In genomic region chr1:89191127-89191740, GRCm38 (mm10) we compare ENCODE assay signal across 9 mouse cellular contexts.
DNase-seq lines count a peak whose midpoint lies in the region; ATAC-seq and TF ChIP-seq lines count a peak whose summit lies in the region.
"Had no signal": no experiment of that assay in that cellular context is flagged by ENCODE, and none has a peak within 500 bp of the region (broad histone marks: within the 10 kb centered on the region; RNA-seq: fewer than 3 reads in every experiment).

No protein-coding gene starts in this region.

- DNase-seq in right cerebral cortex, postnatal 10 days (ENCODE audit: low spot score in 2 of 2): peak; percentile 49 to 68
- no peak for DNase-seq in right cerebral cortex, postnatal 36 days (ENCODE audit: low spot score in 2 of 2)
- peak; percentile 84 to 88 for DNase-seq in cerebellum, postnatal 10 days
- peak; percentile 61 for DNase-seq in gastrocnemius, postnatal 25 days
- DNase-seq in intestine, embryonic 14.5 days (ENCODE audit: low spot score): peak; percentile 88
- peak; percentile 80 for DNase-seq in limb, embryonic 14.5 days (ENCODE audit: low spot score)
- DNase-seq in ovary, postnatal 10 days (ENCODE audit: low spot score): peak; percentile 58
- peak; percentile 77 for DNase-seq in urinary bladder, postnatal 25 days (ENCODE audit: low spot score)

- H3K27ac ChIP-seq in intestine, embryonic 14.5 days (ENCODE audit: low read depth): peak overlapping the region; percentile 44
- H3K27ac ChIP-seq in limb, embryonic 14.5 days (replicated peaks; ENCODE audit: low read depth, low read length): no peak overlapping the region

- WGBS in intestine, embryonic 14.5 days: 9% methylated on average over 11 of the region's 11 CpGs
- WGBS in limb, embryonic 14.5 days: 18% methylated on average over 11 of the region's 11 CpGs

- no peak overlapping the region for H3K4me3 ChIP-seq in intestine, embryonic 14.5 days (ENCODE audit: low read depth, low read length)
- no peak overlapping the region for H3K4me3 ChIP-seq in limb, embryonic 14.5 days (replicated peaks; ENCODE audit: low read length)
- H3K4me3 ChIP-seq: erythroblast, embryonic 14.5 days had no signal

- peaks cover 3% of the 10 kb centered on the region; the same call in 1 of the 2 replicates for H3K4me1 ChIP-seq in intestine, embryonic 14.5 days (replicated peaks; ENCODE audit: control insufficient read depth, insufficient read depth, low read length)
- 0 out of 2 replicates have a peak, but pooled peaks cover 3% of the 10 kb centered on the region for H3K4me1 ChIP-seq in limb, embryonic 14.5 days (ENCODE audit: control insufficient read depth, insufficient read depth, low read length)

- TF ChIP-seq POLR2A in limb, embryonic 14.5 days (IDR thresholded peaks at IDR 0.05; ENCODE audit: borderline replicate concordance, extremely low read depth, insufficient read depth, insufficient read length): no peak

- no peak overlapping the region for H3K4me2 ChIP-seq in intestine, embryonic 14.5 days (ENCODE audit: low read length)
- no peak overlapping the region for H3K4me2 ChIP-seq in limb, embryonic 14.5 days (replicated peaks; ENCODE audit: low read depth, low read length, severe bottlenecking)

- H3K9ac ChIP-seq in intestine, embryonic 14.5 days (ENCODE audit: low read length): no peak overlapping the region
- no peak overlapping the region for H3K9ac ChIP-seq in limb, embryonic 14.5 days (ENCODE audit: low read depth, low read length, severe bottlenecking)

- H3K27me3 ChIP-seq in intestine, embryonic 14.5 days (replicated peaks; ENCODE audit: control insufficient read depth, insufficient read depth, low read length): no peaks in the 10 kb centered on the region
- H3K27me3 ChIP-seq in limb, embryonic 14.5 days (ENCODE audit: control insufficient read depth, insufficient read depth, low read length): no peaks in the 10 kb centered on the region

- no peaks in the 10 kb centered on the region for H3K9me3 ChIP-seq in intestine, embryonic 14.5 days (ENCODE audit: control insufficient read depth, low read length)
- H3K9me3 ChIP-seq in limb, embryonic 14.5 days (ENCODE audit: control insufficient read depth, low read length): no peaks in the 10 kb centered on the region

- H3K36me3 ChIP-seq in intestine, embryonic 14.5 days (ENCODE audit: control insufficient read depth, insufficient read depth, low read length): no peaks in the 10 kb centered on the region
- H3K36me3 ChIP-seq in limb, embryonic 14.5 days (ENCODE audit: control insufficient read depth, insufficient read depth, low read length): no peaks in the 10 kb centered on the region

- peak; percentile 53 for ATAC-seq in intestine, embryonic 14.5 days (replicated peaks; ENCODE audit: low FRiP score, low TSS enrichment, low read depth)
- ATAC-seq in limb, embryonic 14.5 days (ENCODE audit: low FRiP score, low read depth): peak; percentile 34; the same call in 1 of the 2 replicates

Comparison
In these comparisons a context has a peak if more than half of its experiments do, and no peak if none do; other contexts are left out.
1. DNase-seq: peak in right cerebral cortex, postnatal 10 days (2 of 2), cerebellum, postnatal 10 days (2 of 2), gastrocnemius, postnatal 25 days (single experiment), intestine, embryonic 14.5 days (single experiment), limb, embryonic 14.5 days (single experiment), ovary, postnatal 10 days (single experiment) and urinary bladder, postnatal 25 days (single experiment); none in right cerebral cortex, postnatal 36 days (0 of 2).